Mouse (Mus musculus) thymus, postnatal 0 days (tissue): ENCODE measurements around the gene Zwilch. TPM values are rescaled to one million over a fixed set of nuclear protein-coding genes. Genes with fewer than 3 reads are reported as not detected.
A peak's percentile ranks its signal among the peaks of the same experiment; 100 is the strongest.
"Not testable (repeated sequence)": the region's sequence is repeated elsewhere in the genome, so short reads cannot be mapped to it uniquely, and the experiment has no call there.

Experiments used
- DNase-seq: peaks from one replicate; pipeline ENCODE4 v3.0.0-alpha.2; 2015; ENCODE audit warnings: low spot score
- polyA plus RNA-seq: library from polyadenylated mRNA; unstranded; fragments of >200 nt; fragmentation: Nextera tagmentation; extraction: Ambion mirVana; gene quantifications from 2 replicates; pipeline ENCODE4 v1.2.1, GENCODE M21; 2015

Zwilch gene
- 9.4 and 11.3 TPM in 2 replicates for polyA plus RNA-seq

GRCm38 (mm10) chr9:64172816-64173665 is at the start of gene Zwilch, which contains the start of gene Rpl4:
Gene Zwilch, minus strand, starts transcription at chr9:64173104.
Gene Rpl4, plus strand, starts transcription at chr9:64173375.
- peak; percentile 91 for DNase-seq

GRCm38 (mm10) chr9:64222098-64222497 is 49.2 kb upstream of the Zwilch start:
- no peak for DNase-seq

GRCm38 (mm10) chr9:64221480-64221879 is 48.6 kb upstream of the Zwilch start:
- no peak for DNase-seq

GRCm38 (mm10) chr9:64220603-64221002 is 47.7 kb upstream of the Zwilch start:
- DNase-seq: no peak

GRCm38 (mm10) chr9:64219772-64220420 is 47.0 kb upstream of the Zwilch start:
- DNase-seq: no peak

- DNase-seq: no peak
Observed at GRCm38 (mm10) chr9:64219305-64219704, 46.4 kb upstream of the Zwilch start.

GRCm38 (mm10) chr9:64217887-64218286 is 45.0 kb upstream of the Zwilch start:
- no peak for DNase-seq

GRCm38 (mm10) chr9:64216641-64217040 is 43.7 kb upstream of the Zwilch start:
- no peak for DNase-seq

- DNase-seq: no peak
Observed at GRCm38 (mm10) chr9:64216090-64216489, 43.2 kb upstream of the Zwilch start.

GRCm38 (mm10) chr9:64214452-64214851 is 41.5 kb upstream of the Zwilch start:
- no peak for DNase-seq

GRCm38 (mm10) chr9:64207509-64208084 is 34.7 kb upstream of the Zwilch start:
- no peak for DNase-seq

GRCm38 (mm10) chr9:64202866-64203265 is 30.0 kb upstream of the Zwilch start:
- DNase-seq: no peak

- DNase-seq: no peak
Observed at GRCm38 (mm10) chr9:64202331-64202730, 29.4 kb upstream of the Zwilch start.

- no peak for DNase-seq
Observed at GRCm38 (mm10) chr9:64199897-64200296, 27.0 kb upstream of the Zwilch start.

- DNase-seq: not testable (repeated sequence)
Observed at GRCm38 (mm10) chr9:64198763-64199418, 26.0 kb upstream of the Zwilch start.

- no peak for DNase-seq
Observed at GRCm38 (mm10) chr9:64198068-64198762, 25.3 kb upstream of the Zwilch start.

GRCm38 (mm10) chr9:64197524-64197923 is 24.6 kb upstream of the Zwilch start:
- DNase-seq: no peak

GRCm38 (mm10) chr9:64195554-64195953 is 22.6 kb upstream of the Zwilch start:
- no peak for DNase-seq

GRCm38 (mm10) chr9:64193879-64194278 is 21.0 kb upstream of the Zwilch start:
- no peak for DNase-seq

- DNase-seq: no peak
Observed at GRCm38 (mm10) chr9:64184166-64184840, 11.4 kb upstream of the Zwilch start.
